Mouse (Mus musculus) bone marrow, adult 2 months (tissue): ENCODE results near the gene Fat1. TPM values are rescaled to one million over a fixed set of nuclear protein-coding genes. Genes with fewer than 3 reads are reported as not detected.
"Not testable (repeated sequence)": the region's sequence is repeated elsewhere in the genome, so short reads cannot be mapped to it uniquely, and the experiment has no call there.

Experiments used
- H3K27ac ChIP-seq: fragments of 200-500 bp; 2 replicates; pipeline ENCODE4 v1.5.1; 2012; ENCODE audit warnings: low read depth, mild to moderate bottlenecking, control low read depth, inconsistent platforms, low read length; ENCODE audit not compliant: control insufficient read depth, poor library complexity, insufficient read depth
- H3K4me1 ChIP-seq: fragments of 200-500 bp; 2 replicates; pipeline ENCODE4 v1.6.1; 2011; ENCODE audit warnings: low read length; ENCODE audit not compliant: control insufficient read depth, insufficient read depth
- H3K4me3 ChIP-seq: fragments of 200-500 bp; replicated peaks from 2 replicates; pipeline ENCODE3; 2011; ENCODE audit warnings: mild to moderate bottlenecking, low read depth, low read length, control low read depth; ENCODE audit not compliant: control insufficient read depth
- CTCF ChIP-seq: fragments of 200-500 bp; IDR thresholded peaks from 2 replicates; pipeline ENCODE4 v1.5.1; 2011; ENCODE audit warnings: low read length, control low read depth; ENCODE audit not compliant: control insufficient read depth, insufficient read depth
- POLR2A ChIP-seq: fragments of 200-500 bp; IDR thresholded peaks from 2 replicates; pipeline ENCODE4 v1.6.1; 2011; ENCODE audit warnings: low read depth, mild to moderate bottlenecking, control low read depth, low read length, borderline replicate concordance; ENCODE audit not compliant: control insufficient read depth
- WGBS: fragments of 180-500 bp; shearing (Covaris S2); methylation state at CpG from one replicate; pipeline ENCODE4 v1.1.7; 2018; 5-methylcytosine and 5-hydroxymethylcytosine counted together
- polyA plus RNA-seq: library from polyadenylated mRNA; stranded (reverse); fragments of >200 nt; gene quantifications from 2 replicates; pipeline ENCODE4 v1.2.4, GENCODE M21; 2011; ENCODE audit warnings: low replicate concordance; ENCODE audit not compliant: missing spikeins, insufficient read depth, insufficient read length

Fat1 gene
- polyA plus RNA-seq, 1 experiment = 5.9 TPM

DNA sequence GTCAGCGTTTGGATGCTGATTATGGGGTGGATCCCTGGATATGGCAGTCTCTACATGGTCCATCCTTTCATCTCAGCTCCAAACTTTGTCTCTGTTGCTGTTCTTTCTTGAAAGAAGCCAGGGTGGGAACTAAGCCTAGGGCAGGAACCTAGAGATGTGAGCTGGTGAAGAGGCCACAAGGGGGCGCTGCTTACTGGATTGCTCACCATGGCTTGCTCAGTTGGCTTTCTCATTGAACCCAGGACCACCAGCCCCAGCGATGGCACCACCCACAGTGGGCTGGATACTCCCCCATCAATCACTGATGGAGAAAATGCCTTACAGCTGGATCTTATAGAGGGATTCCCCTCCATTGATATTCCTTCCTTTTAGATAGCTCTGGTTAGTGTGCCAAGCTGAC is 121.6 kb downstream of the Fat1 start:
- Histone ChIP-seq H3K4me1 (no peaks in the 10 kb centered on the region), H3K27ac (no peak overlapping the region), H3K4me3 (no peak overlapping the region)
- 33% methylated on average over 3 of the region's 3 CpGs for WGBS
- TF ChIP-seq CTCF (no peak), POLR2A (no peak)

GRCm38 (mm10) chr8:45060083-45060482 is 124.8 kb downstream of the Fat1 start:
- H3K27ac ChIP-seq = no peak overlapping the region
- TF ChIP-seq CTCF = no peak
- H3K4me3 ChIP-seq = no peak overlapping the region
- no peaks in the 10 kb centered on the region for H3K4me1 ChIP-seq
- 71% methylated on average over 2 of the region's 2 CpGs for WGBS

DNA sequence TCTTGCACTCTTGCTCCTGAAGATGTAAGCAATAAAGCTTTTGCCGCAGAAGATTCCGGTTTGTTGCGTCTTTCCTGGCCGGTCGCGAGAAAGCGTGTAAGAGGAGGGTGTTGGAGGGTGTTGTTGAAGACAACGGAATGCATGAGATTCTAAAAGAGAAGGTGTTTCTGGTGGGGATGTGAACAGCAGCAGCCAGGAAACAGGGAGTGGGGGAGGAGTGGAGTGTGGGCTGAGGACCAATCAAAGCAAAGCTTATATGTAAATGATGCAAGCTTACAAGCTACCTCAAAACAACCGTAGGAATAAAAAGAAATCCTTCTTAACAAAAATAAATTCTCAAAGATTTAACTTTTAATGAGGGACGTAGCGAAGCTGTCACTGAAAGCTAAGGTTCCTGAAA is 127.1 kb downstream of the Fat1 start:
- no peak overlapping the region for H3K4me3 ChIP-seq
- TF ChIP-seq CTCF (no peak), POLR2A (no peak)
- no peak overlapping the region for H3K27ac ChIP-seq
- H3K4me1 ChIP-seq = no peaks in the 10 kb centered on the region
- WGBS = 82% methylated on average over 11 of the region's 11 CpGs

DNA sequence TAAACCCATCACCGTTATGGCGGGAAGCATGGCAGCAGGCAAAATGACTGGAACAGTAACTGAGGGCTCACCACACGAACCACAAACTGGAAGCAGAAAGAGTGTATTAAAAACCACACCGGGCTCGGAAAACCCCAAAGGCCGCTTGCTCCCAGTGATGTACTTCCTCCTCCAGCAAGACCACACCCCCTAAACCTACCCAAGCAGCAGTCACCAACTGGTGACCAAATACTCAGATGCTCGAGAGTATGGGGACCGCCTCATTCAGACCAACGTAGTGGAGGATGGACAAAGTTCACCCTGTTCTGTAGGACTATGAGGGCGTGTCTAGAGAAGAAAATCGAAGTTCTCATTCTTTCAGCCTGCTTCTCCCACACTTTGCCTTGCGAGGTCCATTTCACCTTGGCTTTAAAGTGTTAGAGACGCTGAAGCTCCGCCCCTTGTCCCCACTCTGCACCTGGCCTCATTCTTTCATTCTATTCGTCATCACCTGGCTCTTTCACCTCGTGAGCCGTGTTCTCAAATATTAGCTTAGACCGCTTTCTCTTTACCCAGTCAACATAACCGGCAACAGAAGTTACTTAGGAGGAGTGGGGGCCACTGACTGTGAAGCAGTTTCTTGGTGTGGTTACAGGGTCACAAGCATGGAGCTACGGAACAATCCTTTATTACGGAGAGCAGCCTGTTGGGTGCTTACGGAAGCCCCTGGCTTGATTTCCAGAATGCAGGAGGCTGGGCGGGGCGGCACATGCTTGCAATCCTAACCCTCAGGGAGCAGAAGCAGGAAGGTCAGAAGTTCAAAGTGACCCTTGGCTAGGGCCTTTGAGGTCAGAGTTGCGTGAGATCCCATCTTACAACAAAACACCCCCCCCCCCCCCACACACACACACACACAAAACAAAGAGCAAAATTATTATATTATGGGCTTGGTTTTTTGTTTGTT is 128.0 kb downstream of the Fat1 start:
- TF ChIP-seq CTCF (no peak), POLR2A (no peak)
- H3K4me3 ChIP-seq = no peak overlapping the region
- H3K27ac ChIP-seq = no peak overlapping the region
- H3K4me1 ChIP-seq = no peaks in the 10 kb centered on the region
- 40% methylated on average over 25 of the region's 25 CpGs for WGBS

GRCm38 (mm10) chr8:45064197-45064869 is 129.1 kb downstream of the Fat1 start:
- H3K27ac ChIP-seq = no peak overlapping the region
- TF ChIP-seq POLR2A = no peak
- no peak for TF ChIP-seq CTCF

DNA sequence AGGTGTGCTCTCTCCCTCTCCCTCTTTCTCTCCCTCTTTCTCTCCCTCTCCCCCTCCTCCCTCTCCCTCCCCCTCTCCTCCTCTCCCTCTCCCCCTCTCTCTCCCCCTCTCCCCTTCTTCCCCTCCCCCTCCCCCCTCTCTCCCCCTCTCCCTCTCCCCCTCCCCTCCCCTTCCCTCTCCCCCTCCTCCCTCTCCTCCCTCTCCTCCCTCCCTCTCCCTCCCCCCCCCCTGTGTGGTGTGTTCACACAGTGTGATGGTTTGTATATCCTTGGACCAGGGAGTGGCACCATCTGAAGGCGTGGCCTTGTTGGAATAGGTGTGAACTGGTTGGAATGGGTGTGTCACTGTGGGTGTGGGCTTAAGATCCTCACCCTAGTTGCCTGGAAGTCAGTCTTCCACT is 130.1 kb downstream of the Fat1 start:
- not testable (repeated sequence) for H3K4me1 ChIP-seq, H3K27ac ChIP-seq, H3K4me3 ChIP-seq
- 64% methylated on average over 1 of the region's 1 CpGs for WGBS

More at GRCm38 (mm10) chr8:45064197-45064869, 129.1 kb downstream of the Fat1 start:
- H3K4me1 ChIP-seq = no peaks in the 10 kb centered on the region
- no peak overlapping the region for H3K4me3 ChIP-seq
- WGBS = 60% methylated on average over 8 of the region's 8 CpGs

DNA sequence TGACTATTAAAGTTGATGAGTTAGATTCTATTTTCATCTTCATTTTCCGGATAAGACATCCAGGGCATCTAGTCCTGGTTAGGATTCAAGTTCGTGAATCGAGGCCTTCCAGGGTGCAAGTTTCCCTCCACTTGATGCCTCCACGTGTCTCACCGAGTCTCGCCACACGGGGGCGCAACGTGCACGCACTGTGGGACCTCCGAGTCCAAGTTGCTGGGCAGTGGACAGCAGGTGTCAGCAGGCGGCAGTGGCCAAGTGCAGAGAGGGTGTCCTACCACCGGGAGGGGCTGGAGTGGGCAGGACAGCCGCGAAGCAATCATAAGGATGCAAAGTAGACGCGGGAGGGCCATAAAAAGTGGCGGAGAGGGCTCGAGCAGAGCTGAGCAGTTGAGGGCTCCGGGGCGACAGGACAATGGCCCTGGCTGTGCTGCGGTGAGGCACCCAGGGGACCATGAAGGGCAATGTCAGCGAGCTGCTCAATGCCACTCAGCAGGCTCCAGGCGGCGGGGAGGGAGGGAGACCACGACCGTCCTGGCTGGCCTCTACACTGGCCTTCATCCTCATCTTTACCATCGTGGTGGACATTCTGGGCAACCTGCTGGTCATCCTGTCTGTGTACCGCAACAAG is 133.6 kb downstream of the Fat1 start, which contains the start of gene Mtnr1a:
Gene Mtnr1a, plus strand, starts transcription at position 379 of the 628 bp plus-strand sequence.
- 11% methylated on average over 29 of the region's 29 CpGs for WGBS

GRCm38 (mm10) chr8:45070949-45071348 is 135.7 kb downstream of the Fat1 start:
- no peak overlapping the region for H3K4me3 ChIP-seq
- no peaks in the 10 kb centered on the region for H3K4me1 ChIP-seq
- TF ChIP-seq POLR2A (no peak), CTCF (no peak)
- WGBS = 79% methylated on average over 8 of the region's 8 CpGs
- H3K27ac ChIP-seq = no peak overlapping the region

More for the DNA sequence above, 133.6 kb downstream of the Fat1 start, which contains the start of gene Mtnr1a:
- TF ChIP-seq POLR2A (no peak), CTCF (peak; percentile 68)
- Histone ChIP-seq H3K4me3 (no peak within 1 kb of the TSS), H3K4me1 (no peaks in the 10 kb centered on the region), H3K27ac (no peak within 1 kb of the TSS)
